Mouse (Mus musculus): ENCODE data around the gene C330021F23Rik.

Gene C330021F23Rik

GRCm38 (mm10) chr8:3587391-3588257 lies 19.8 kb downstream of the C330021F23Rik start:
- peak; percentile 82 to 89 for DNase-seq

GRCm38 (mm10) chr8:3588258-3588633 lies 20.5 kb downstream of the C330021F23Rik start:
- DNase-seq, result peak in 1 of 2 experiments; percentile 40

- no peak for DNase-seq
Observed at GRCm38 (mm10) chr8:3593470-3593869, 25.7 kb downstream of the C330021F23Rik start.

DNA sequence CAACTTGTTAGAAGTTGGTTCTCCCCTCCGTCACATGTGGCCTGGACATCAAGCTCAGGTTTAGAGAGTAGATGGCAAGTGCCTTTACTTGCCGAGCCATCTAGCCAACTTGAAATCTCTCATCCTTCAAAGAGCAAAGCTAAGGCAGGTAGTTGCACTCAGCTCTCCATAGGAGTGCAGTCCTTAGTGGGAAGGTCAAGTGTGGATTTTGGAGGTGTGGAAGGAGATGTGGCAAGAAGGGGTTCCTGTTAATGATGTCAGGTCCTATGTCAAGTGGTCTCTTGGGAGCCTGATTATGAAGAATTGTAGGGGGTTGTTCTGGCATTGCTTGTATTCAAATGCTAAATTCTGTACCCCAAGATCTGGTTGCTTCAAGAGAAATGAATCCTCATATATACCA lies 26.7 kb downstream of the C330021F23Rik start:
- no peak for DNase-seq

- no peak for DNase-seq
Observed at GRCm38 (mm10) chr8:3598054-3598453, 30.3 kb downstream of the C330021F23Rik start.

DNA sequence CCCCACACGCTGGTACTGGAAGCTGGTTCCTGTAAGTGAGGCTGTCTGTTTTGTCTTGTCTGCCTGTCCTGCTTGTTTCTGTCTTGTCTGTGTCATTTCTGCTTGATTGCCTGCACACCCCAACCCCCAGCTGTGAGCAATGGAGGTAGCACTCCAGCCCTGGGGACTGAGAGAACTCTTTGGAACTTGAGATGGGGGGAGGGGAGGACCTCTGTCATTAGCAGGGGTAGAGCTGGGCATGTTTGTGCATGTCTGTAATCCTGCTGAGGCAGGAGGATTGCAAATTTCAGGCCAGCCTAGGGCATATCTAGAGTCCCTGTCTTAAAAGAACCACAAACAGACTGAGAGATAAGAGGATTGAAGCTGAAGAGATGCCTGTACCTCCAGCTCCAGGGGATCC lies 31.4 kb downstream of the C330021F23Rik start:
- no peak for DNase-seq

- peak; percentile 34 to 45 for DNase-seq
Observed at GRCm38 (mm10) chr8:3600401-3600800, 32.6 kb downstream of the C330021F23Rik start.

- no peak for DNase-seq
Observed at GRCm38 (mm10) chr8:3603439-3603838, 35.6 kb downstream of the C330021F23Rik start.

DNA sequence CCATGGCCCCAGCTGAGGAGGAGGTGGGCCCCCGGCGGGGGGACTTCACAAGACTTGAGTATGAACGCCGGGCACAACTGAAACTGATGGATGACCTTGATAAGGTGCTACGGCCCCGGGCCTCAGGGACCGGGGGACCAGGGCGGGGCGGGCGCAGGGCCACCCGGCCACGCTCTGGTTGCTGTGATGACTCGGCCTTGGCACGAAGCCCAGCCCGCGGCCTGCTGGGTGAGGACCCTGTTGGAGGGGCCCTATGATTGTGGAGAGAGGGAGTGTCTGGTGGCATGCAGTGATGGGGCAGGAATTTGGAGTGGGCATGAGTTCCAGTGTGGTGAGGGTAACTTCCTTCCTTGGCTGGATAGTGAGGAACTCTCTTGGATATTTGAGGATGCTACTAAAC lies 38.8 kb downstream of the C330021F23Rik start:
- DNase-seq, result peak; percentile 51 to 61

GRCm38 (mm10) chr8:3607822-3608221 lies 40.0 kb downstream of the C330021F23Rik start:
- DNase-seq, result no peak

DNA sequence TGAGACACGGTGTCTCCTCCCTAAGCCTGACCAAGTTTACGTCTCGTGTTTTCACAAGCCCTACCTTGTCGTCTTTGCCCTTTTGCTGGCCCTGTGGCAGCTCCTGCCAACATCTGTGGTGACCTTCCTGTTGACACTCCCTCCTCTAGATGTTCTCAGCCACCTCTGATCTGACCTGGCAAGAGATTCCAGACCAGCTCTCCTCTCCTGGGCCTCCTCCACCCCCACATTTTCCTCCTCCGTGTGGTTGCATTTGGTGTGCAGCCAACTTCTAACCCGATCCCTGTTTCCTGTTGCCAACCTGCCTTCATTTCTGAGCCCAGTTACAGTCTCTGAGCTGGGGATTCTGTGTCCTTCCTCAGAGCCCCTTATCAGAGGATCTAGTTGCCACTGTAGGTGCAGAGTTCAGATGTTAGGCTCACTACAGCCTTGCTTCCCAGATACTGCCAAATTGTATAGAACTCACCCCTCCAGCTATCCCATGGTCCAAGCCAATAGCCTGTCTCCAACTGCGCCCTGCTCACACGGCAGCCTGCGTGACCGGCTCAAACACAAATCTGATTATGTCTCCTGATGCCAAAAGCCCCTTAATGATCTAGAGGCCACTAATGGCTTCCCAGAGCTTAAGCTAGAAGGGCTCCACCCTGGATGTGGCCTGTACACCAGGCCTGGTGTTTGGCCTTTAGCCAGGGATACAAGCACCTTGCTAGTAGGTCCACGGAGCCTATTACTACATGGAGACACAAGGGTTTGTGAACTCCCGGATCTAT lies 41.4 kb downstream of the C330021F23Rik start:
- DNase-seq, result peak in 1 of 2 experiments; percentile 38

GRCm38 (mm10) chr8:3609816-3610150 lies 42.0 kb downstream of the C330021F23Rik start:
- DNase-seq, result peak in 1 of 2 experiments; percentile 49

DNA sequence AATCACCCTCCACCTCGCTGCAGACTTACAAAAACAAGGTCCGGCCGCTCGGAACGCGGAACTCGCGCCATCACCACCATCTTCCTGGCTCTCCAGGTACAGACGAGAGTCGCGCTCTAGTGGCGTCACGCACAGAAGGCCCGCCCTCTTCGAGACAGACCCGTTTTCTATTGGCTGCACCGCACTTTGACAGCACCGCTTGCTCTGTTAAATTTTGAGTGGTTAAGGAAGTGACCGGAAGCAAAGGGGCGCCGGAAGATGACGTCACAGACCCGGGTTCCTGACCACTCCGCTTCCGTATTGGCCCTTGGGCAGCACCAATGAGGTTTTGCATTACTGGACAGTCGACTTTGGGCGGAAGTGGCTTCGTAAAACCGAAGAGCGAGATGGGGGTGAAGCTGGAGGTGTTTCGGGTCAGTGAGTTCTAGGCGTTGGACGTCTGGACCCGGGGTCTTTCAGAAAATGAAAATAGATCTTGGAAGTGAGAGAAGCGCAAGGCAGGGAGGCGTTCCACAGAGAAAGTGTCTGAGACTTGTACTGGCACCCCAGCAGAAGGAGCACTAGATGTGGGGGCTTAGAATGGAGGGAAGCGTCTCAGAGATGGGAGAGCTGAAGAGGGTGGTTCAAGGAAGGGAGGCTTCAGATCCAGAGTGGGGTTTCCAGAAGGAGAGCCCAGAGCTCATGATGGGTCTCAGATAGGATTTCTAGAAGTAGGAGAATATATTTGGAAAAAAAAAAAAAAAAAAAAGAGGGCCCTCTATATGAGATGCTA lies 53.6 kb downstream of the C330021F23Rik start, which contains the start of the genes Xab2 and Pet100:
Gene Xab2 (minus strand): TSS at position 118 of the 772 bp plus-strand sequence.
Gene Pet100 (plus strand): TSS at position 350 of the 772 bp plus-strand sequence.
- DNase-seq, result peak; percentile 99

DNA sequence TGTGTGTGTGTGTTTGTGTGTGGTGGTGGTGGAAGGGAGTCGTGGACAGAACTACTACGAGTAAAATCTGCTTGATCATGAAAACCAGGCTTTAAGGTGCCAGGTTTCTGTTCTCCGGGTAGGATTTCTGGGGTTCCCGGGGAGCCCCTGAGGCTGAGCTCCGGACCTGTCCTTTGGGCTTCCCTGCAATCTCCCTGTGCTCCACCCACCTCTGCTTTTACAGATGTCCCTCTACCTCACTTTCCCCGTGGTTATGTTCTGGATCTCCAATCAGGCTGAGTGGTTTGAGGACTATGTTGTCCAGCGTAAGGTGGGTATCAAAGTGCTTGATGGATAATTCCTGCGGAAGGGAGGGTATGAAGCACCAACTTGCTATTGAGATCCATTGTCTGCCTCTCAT lies 54.3 kb downstream of the C330021F23Rik start:
- no peak for DNase-seq

- no peak for DNase-seq
Observed at GRCm38 (mm10) chr8:3625445-3625844, 57.7 kb downstream of the C330021F23Rik start, which contains the start of gene Pcp2. Pcp2 (minus strand) TSS chr8:3625545.

- no peak for DNase-seq
Observed at GRCm38 (mm10) chr8:3626971-3627370, 59.2 kb downstream of the C330021F23Rik start.

- DNase-seq, result peak; percentile 44 to 56
Observed at GRCm38 (mm10) chr8:3628014-3628413, 60.2 kb downstream of the C330021F23Rik start.

GRCm38 (mm10) chr8:3630647-3631477 lies 63.1 kb downstream of the C330021F23Rik start, which contains the start of gene Stxbp2:
Stxbp2 (plus strand) TSS chr8:3630955.
- DNase-seq, result peak; percentile 83 to 90

DNA sequence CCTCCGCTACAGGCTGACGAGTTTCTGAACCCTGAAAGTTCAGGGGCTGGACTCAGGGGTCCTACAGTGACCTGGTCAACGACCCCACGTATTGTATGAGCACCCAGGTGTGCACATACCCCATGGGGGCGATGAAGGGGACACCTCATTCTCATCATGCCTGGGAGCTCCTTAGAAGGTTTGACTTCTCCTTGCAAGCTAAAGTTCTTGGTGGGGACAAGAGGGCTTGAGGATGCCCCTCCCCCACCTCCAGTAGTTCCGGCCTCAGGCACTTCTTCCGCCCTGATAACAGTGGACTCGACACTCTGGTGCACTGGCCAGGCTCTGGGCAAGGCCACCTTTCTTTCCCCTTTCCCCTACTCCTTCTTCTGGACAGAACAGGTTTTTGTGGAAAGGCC lies 63.7 kb downstream of the C330021F23Rik start:
- peak; percentile 42 to 61 for DNase-seq

Data from kidney, postnatal 4 days (tissue).